Mouse (Mus musculus): Measurements from ENCODE around the gene B3gnt3.

Gene B3gnt3

GRCm38 (mm10) chr8:71678216-71678615, 23.4 kb downstream of the B3gnt3 start:
- DNase-seq (ENCODE audit: inconsistent ontology term): no peak

- DNase-seq (ENCODE audit: inconsistent ontology term): no peak
Observed at GRCm38 (mm10) chr8:71677555-71677954, 24.0 kb downstream of the B3gnt3 start.

GRCm38 (mm10) chr8:71676803-71677202, 24.8 kb downstream of the B3gnt3 start:
- no peak for DNase-seq (ENCODE audit: inconsistent ontology term)

- DNase-seq (ENCODE audit: inconsistent ontology term): peak; percentile 75
Observed at GRCm38 (mm10) chr8:71676020-71676741, 25.4 kb downstream of the B3gnt3 start, which contains the start of gene Jak3. Jak3 (plus strand) TSS chr8:71676296.

DNA sequence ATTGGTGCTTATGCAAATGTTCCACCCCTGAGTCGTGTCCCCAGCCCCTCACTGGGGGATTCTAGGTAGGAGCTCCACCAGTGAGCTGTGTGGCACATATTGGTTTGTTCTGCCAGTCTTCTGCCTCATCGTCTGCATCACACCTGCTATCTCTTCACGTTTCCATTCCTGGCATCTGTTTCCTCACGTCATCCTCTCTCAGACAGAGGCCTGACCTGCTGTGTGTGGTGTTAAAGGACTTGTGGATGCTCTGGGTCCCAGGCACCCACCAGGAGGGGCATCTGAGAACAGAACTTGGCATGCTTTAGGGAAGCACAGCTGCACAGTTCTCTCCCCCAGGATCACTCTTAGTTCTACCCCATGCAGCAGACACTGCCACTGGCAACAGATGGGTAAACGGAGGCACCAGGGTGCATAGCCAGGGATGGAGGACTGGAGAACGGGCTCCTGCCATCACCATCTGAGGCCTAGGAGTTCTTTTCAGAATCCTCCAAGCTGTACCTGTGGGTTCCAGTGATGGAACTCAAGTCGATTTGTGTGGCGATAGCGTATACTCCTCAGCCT, 26.1 kb downstream of the B3gnt3 start:
- DNase-seq (ENCODE audit: inconsistent ontology term): no peak

GRCm38 (mm10) chr8:71674071-71674470, 27.5 kb downstream of the B3gnt3 start:
- DNase-seq (ENCODE audit: inconsistent ontology term): no peak

DNA sequence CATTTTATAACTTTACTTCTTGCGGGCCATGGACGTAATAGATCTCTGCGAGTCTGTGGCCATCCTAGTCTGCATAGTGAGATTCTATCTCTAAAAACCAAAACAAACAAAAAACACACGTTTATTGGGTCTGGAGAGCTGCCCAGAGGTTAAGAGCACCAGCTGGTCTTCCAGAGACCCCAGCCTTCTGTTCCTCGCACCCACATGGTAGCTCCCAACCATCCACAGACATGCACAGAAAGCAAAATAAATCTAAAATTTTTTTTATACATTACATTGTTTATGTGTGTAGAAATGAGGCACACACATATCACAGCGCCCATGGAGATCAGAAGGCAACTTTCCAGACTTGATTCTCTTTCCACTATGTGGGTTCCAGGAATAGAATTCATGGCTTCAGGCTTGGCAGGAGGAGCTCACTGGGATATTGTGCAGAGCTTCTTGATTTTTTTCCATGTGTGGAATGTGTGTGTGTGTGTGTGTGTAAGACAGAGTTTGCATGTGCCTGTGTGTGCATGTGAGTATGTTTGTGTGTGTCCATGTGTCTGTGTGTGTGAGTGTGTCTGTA, 29.3 kb downstream of the B3gnt3 start:
- DNase-seq (ENCODE audit: inconsistent ontology term): no peak

DNA sequence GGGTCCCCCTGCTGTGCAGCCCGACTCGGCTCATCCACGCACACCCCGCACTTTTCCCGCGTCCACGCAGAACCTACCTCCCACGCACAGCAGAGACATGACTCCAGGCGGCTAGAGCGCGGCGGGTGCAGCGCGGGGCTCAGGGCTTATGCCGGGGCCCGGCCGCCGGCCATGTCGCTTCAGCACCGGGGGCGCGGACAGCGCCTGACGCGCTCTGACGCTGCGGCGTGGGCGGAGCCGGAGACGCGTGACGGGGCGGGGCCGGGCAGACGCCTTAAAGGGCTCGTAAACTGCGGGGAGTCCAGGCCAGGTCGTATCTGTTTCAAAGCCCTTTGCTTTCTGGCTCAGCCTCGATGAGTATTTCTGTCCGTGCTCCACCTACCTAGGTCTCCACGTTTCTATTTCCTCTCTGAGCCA, 30.0 kb downstream of the B3gnt3 start, which contains the start of gene Unc13a:
Unc13a (minus strand) TSS at position 209 of the 417 bp plus-strand sequence.
- peak; percentile 88 for DNase-seq (ENCODE audit: inconsistent ontology term)

- DNase-seq (ENCODE audit: inconsistent ontology term): peak; percentile 86
Observed at GRCm38 (mm10) chr8:71670621-71671548, 30.7 kb downstream of the B3gnt3 start.

GRCm38 (mm10) chr8:71670198-71670597, 31.4 kb downstream of the B3gnt3 start:
- no peak for DNase-seq (ENCODE audit: inconsistent ontology term)

GRCm38 (mm10) chr8:71668220-71668975, 33.2 kb downstream of the B3gnt3 start:
- DNase-seq (ENCODE audit: inconsistent ontology term): peak; percentile 41

DNA sequence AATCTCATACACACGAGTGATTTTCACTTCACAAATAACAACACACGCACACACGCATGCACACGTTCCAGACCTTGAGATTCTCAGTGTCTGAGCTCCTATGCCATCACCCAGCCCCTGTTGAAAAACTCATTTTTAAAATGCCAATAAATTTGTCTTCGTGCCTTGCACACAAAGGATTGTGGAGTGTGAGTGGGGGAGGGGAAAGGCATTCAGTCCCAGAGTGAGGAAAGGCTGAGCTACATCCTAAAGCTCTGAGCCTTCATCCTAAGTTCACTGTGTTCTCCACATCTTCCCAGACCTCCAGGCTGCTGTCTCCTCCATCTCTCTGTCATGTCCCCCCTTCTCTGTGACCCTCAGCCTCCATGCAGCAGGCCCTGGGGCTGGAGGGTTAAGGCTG, 34.3 kb downstream of the B3gnt3 start:
- DNase-seq (ENCODE audit: inconsistent ontology term): no peak

DNA sequence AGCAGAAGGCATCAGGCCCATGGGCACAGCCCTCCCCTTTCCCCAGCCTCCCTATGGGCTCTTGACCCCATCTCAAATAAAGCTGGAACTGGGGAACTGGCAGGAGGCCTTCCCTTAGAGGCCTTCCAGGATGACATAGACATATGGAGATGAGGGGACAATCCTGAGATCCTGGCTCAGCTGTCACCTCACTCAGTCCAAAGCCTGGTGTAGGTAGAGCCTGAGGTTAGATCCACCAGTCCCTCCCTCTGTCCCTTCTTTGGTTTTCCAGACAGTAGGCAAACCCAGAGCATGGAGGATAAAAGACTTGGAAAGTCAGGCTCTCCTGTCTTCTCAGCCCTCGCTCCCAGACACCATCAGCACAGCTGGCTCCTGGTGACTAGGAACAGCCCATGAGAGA, 34.7 kb downstream of the B3gnt3 start:
- DNase-seq (ENCODE audit: inconsistent ontology term): no peak

DNA sequence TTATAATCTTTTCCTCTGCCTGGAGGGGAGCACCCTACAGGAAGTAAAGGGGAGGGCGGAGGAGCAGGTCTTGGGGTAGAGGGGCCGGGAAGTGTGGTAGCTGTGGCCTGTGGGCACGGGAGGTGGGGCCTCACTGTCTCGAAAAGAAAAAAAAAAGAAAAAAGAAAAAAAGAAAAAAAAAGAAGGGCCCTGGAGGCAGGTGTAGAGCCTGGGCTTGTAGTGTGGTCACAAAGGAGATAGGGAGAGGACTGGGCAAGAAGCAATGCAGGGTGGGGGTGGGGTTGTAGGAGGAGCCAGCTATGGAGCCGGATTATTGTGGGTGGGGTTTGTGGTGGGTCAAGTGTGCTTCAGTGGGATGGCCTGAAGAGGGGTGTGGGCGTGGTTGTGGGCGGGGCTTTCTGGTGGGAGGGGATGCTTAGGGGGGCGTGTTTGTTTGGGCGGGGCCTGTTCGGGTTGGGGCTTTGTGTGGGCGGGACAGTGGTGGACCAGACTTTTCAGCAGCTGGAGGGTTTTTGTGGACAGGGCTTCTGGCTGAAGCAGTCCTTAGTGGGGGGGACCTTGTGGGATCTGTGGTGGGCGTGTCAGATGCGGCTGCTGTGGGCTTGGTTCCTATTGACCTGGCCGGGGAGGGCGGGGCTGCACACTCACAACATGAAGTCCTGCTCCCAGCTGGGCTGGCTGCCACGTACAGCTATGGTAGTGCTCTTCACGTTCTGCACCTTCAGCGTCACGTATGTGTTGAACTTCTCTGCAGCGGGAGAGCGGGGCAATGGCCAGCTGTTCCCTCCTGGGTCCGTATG, 36.1 kb downstream of the B3gnt3 start:
- DNase-seq (ENCODE audit: inconsistent ontology term): peak; percentile 84

- DNase-seq (ENCODE audit: inconsistent ontology term): peak; percentile 63
Observed at GRCm38 (mm10) chr8:71660325-71661120, 41.1 kb downstream of the B3gnt3 start.

GRCm38 (mm10) chr8:71659751-71660150, 41.8 kb downstream of the B3gnt3 start:
- no peak for DNase-seq (ENCODE audit: inconsistent ontology term)

GRCm38 (mm10) chr8:71658515-71659049, 43.0 kb downstream of the B3gnt3 start:
- DNase-seq (ENCODE audit: inconsistent ontology term): no peak

- DNase-seq (ENCODE audit: inconsistent ontology term): no peak
Observed at GRCm38 (mm10) chr8:71657816-71658215, 43.8 kb downstream of the B3gnt3 start.

DNA sequence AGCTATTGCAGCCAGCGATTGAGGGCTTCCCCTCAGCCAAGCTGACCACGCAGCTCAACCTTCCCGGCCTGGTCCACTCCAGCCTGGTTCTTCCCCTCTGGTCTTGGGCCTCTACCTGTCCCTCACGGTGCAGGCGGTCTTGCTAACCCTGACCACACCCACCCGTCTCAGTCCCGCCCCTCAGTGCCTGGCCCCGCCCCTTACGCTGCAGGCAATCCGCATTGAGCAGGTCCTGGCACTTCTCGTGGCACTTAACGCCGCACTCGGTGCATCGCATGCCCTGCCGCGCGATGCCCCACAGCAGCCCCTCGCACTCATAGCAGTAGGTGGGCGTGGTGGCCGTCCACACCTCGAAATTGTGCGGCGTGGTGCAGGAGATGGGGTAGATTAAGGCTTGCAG, 47.0 kb downstream of the B3gnt3 start:
- DNase-seq (ENCODE audit: inconsistent ontology term): no peak
